Mouse (Mus musculus): ENCODE measurements around the gene Gcg. TPM values are rescaled to one million over a fixed set of nuclear protein-coding genes. Genes with fewer than 3 reads are reported as not detected.

The Gcg gene
- polyA plus RNA-seq, 1 experiment from 2014 or later, result 0.24 TPM

GRCm38 (mm10) chr2:62463287-62463686 is 20.2 kb downstream of the Gcg start:
- Histone ChIP-seq H3K4me2 (ENCODE audit: low read length) (no peak overlapping the region), H3K36me3 (ENCODE audit: control insufficient read depth, insufficient read depth, low read length) (no peaks in the 10 kb centered on the region), H3K27ac (ENCODE audit: low read depth, low read length) (no peak overlapping the region), H3K4me3 (ENCODE audit: low read length) (no peak overlapping the region), H3K4me1 (ENCODE audit: control insufficient read depth, insufficient read depth, low read depth, low read length) (no peaks in the 10 kb centered on the region), H3K9ac (ENCODE audit: low read depth, low read length) (no peak overlapping the region), H3K9me3 (ENCODE audit: control insufficient read depth, low read length) (no peaks in the 10 kb centered on the region), H3K27me3 (replicated peaks; ENCODE audit: control insufficient read depth, insufficient read depth, low read length) (no peaks in the 10 kb centered on the region)
- 92% methylated on average over 2 of the region's 2 CpGs for WGBS
- ATAC-seq, result no peak

GRCm38 (mm10) chr2:62462174-62462573 is 21.3 kb downstream of the Gcg start:
- Histone ChIP-seq H3K4me3 (ENCODE audit: low read length) (no peak overlapping the region), H3K27ac (ENCODE audit: low read depth, low read length) (no peak overlapping the region), H3K36me3 (ENCODE audit: control insufficient read depth, insufficient read depth, low read length) (no peaks in the 10 kb centered on the region), H3K4me1 (ENCODE audit: control insufficient read depth, insufficient read depth, low read depth, low read length) (no peaks in the 10 kb centered on the region), H3K27me3 (replicated peaks; ENCODE audit: control insufficient read depth, insufficient read depth, low read length) (no peaks in the 10 kb centered on the region), H3K9me3 (ENCODE audit: control insufficient read depth, low read length) (no peaks in the 10 kb centered on the region), H3K9ac (ENCODE audit: low read depth, low read length) (no peak overlapping the region), H3K4me2 (ENCODE audit: low read length) (no peak overlapping the region)
- ATAC-seq, result no peak
- WGBS, result 82% methylated on average over 2 of the region's 2 CpGs

- H3K36me3 ChIP-seq (ENCODE audit: control insufficient read depth, insufficient read depth, low read length), result no peaks in the 10 kb centered on the region
- no peak overlapping the region for H3K27ac ChIP-seq (ENCODE audit: low read depth, low read length)
- 85% methylated on average over 12 of the region's 12 CpGs for whole genome bisulfite sequencing
- H3K27me3 ChIP-seq (replicated peaks; ENCODE audit: control insufficient read depth, insufficient read depth, low read length), result no peaks in the 10 kb centered on the region
- H3K4me2 ChIP-seq (ENCODE audit: low read length), result no peak overlapping the region
- no peak for ATAC-seq
- H3K9me3 ChIP-seq (ENCODE audit: control insufficient read depth, low read length), result no peaks in the 10 kb centered on the region
- H3K4me1 ChIP-seq (ENCODE audit: control insufficient read depth, insufficient read depth, low read depth, low read length), result no peaks in the 10 kb centered on the region
- H3K9ac ChIP-seq (ENCODE audit: low read depth, low read length), result no peak overlapping the region
- no peak overlapping the region for H3K4me3 ChIP-seq (ENCODE audit: low read length)
Measured at GRCm38 (mm10) chr2:62460815-62461450, 22.5 kb downstream of the Gcg start.

GRCm38 (mm10) chr2:62460231-62460710 is 23.2 kb downstream of the Gcg start:
- Histone ChIP-seq H3K4me3 (ENCODE audit: low read length) (no peak overlapping the region), H3K9me3 (ENCODE audit: control insufficient read depth, low read length) (no peaks in the 10 kb centered on the region), H3K4me2 (ENCODE audit: low read length) (no peak overlapping the region), H3K27ac (ENCODE audit: low read depth, low read length) (no peak overlapping the region), H3K36me3 (ENCODE audit: control insufficient read depth, insufficient read depth, low read length) (no peaks in the 10 kb centered on the region), H3K27me3 (replicated peaks; ENCODE audit: control insufficient read depth, insufficient read depth, low read length) (no peaks in the 10 kb centered on the region), H3K4me1 (ENCODE audit: control insufficient read depth, insufficient read depth, low read depth, low read length) (no peaks in the 10 kb centered on the region), H3K9ac (ENCODE audit: low read depth, low read length) (no peak overlapping the region)
- ATAC-seq, result 0 out of 2 replicates have a peak, but pooled peaks have one; percentile 20
- WGBS, result 76% methylated on average over 7 of the region's 7 CpGs

GRCm38 (mm10) chr2:62459241-62460174 is 23.9 kb downstream of the Gcg start:
- Histone ChIP-seq H3K4me3 (ENCODE audit: low read length) (no peak overlapping the region), H3K9me3 (ENCODE audit: control insufficient read depth, low read length) (no peaks in the 10 kb centered on the region), H3K27me3 (replicated peaks; ENCODE audit: control insufficient read depth, insufficient read depth, low read length) (no peaks in the 10 kb centered on the region), H3K4me2 (ENCODE audit: low read length) (no peak overlapping the region), H3K36me3 (ENCODE audit: control insufficient read depth, insufficient read depth, low read length) (no peaks in the 10 kb centered on the region), H3K4me1 (ENCODE audit: control insufficient read depth, insufficient read depth, low read depth, low read length) (no peaks in the 10 kb centered on the region), H3K9ac (ENCODE audit: low read depth, low read length) (no peak overlapping the region), H3K27ac (ENCODE audit: low read depth, low read length) (no peak overlapping the region)
- WGBS, result 72% methylated on average over 18 of the region's 18 CpGs
- no peak for ATAC-seq

GRCm38 (mm10) chr2:62458070-62458469 is 25.4 kb downstream of the Gcg start:
- no peaks in the 10 kb centered on the region for H3K27me3 ChIP-seq (replicated peaks; ENCODE audit: control insufficient read depth, insufficient read depth, low read length)
- H3K4me2 ChIP-seq (ENCODE audit: low read length), result no peak overlapping the region
- no peak overlapping the region for H3K9ac ChIP-seq (ENCODE audit: low read depth, low read length)
- H3K36me3 ChIP-seq (ENCODE audit: control insufficient read depth, insufficient read depth, low read length), result no peaks in the 10 kb centered on the region
- ATAC-seq, result no peak
- H3K27ac ChIP-seq (ENCODE audit: low read depth, low read length), result no peak overlapping the region
- 43% methylated on average over 9 of the region's 9 CpGs for WGBS
- H3K9me3 ChIP-seq (ENCODE audit: control insufficient read depth, low read length), result no peaks in the 10 kb centered on the region
- H3K4me1 ChIP-seq (ENCODE audit: control insufficient read depth, insufficient read depth, low read depth, low read length), result no peaks in the 10 kb centered on the region
- H3K4me3 ChIP-seq (ENCODE audit: low read length), result no peak overlapping the region

GRCm38 (mm10) chr2:62454991-62455390 is 28.5 kb downstream of the Gcg start:
- Histone ChIP-seq H3K4me2 (ENCODE audit: low read length) (no peak overlapping the region), H3K27ac (ENCODE audit: low read depth, low read length) (no peak overlapping the region), H3K4me3 (ENCODE audit: low read length) (no peak overlapping the region), H3K36me3 (ENCODE audit: control insufficient read depth, insufficient read depth, low read length) (no peaks in the 10 kb centered on the region), H3K4me1 (ENCODE audit: control insufficient read depth, insufficient read depth, low read depth, low read length) (no peaks in the 10 kb centered on the region), H3K27me3 (replicated peaks; ENCODE audit: control insufficient read depth, insufficient read depth, low read length) (no peaks in the 10 kb centered on the region), H3K9me3 (ENCODE audit: control insufficient read depth, low read length) (no peaks in the 10 kb centered on the region), H3K9ac (ENCODE audit: low read depth, low read length) (no peak overlapping the region)
- 83% methylated on average over 11 of the region's 11 CpGs for WGBS
- no peak for ATAC-seq

- Histone ChIP-seq H3K27me3 (replicated peaks; ENCODE audit: control insufficient read depth, insufficient read depth, low read length) (no peaks in the 10 kb centered on the region), H3K27ac (ENCODE audit: low read depth, low read length) (no peak overlapping the region), H3K4me1 (ENCODE audit: control insufficient read depth, insufficient read depth, low read depth, low read length) (no peaks in the 10 kb centered on the region), H3K4me3 (ENCODE audit: low read length) (no peak overlapping the region), H3K36me3 (ENCODE audit: control insufficient read depth, insufficient read depth, low read length) (no peaks in the 10 kb centered on the region), H3K9ac (ENCODE audit: low read depth, low read length) (no peak overlapping the region), H3K4me2 (ENCODE audit: low read length) (no peak overlapping the region), H3K9me3 (ENCODE audit: control insufficient read depth, low read length) (no peaks in the 10 kb centered on the region)
- 83% methylated on average over 6 of the region's 6 CpGs for WGBS
- ATAC-seq, result no peak
Measured at GRCm38 (mm10) chr2:62454033-62454432, 29.4 kb downstream of the Gcg start.

GRCm38 (mm10) chr2:62450364-62450763 is 33.1 kb downstream of the Gcg start:
- no peak overlapping the region for H3K27ac ChIP-seq (ENCODE audit: low read depth, low read length)
- H3K9ac ChIP-seq (ENCODE audit: low read depth, low read length), result no peak overlapping the region
- no peaks in the 10 kb centered on the region for H3K4me1 ChIP-seq (ENCODE audit: control insufficient read depth, insufficient read depth, low read depth, low read length)
- H3K27me3 ChIP-seq (replicated peaks; ENCODE audit: control insufficient read depth, insufficient read depth, low read length), result no peaks in the 10 kb centered on the region
- H3K36me3 ChIP-seq (ENCODE audit: control insufficient read depth, insufficient read depth, low read length), result no peaks in the 10 kb centered on the region
- WGBS, result 88% methylated on average over 6 of the region's 6 CpGs
- H3K4me2 ChIP-seq (ENCODE audit: low read length), result no peak overlapping the region
- H3K9me3 ChIP-seq (ENCODE audit: control insufficient read depth, low read length), result no peaks in the 10 kb centered on the region
- ATAC-seq, result no peak
- H3K4me3 ChIP-seq (ENCODE audit: low read length), result no peak overlapping the region

Data from hindbrain, embryonic 16.5 days (tissue).